Mouse (Mus musculus) heart, embryonic 14.5 days (tissue): Measurements from ENCODE around the gene Vsig10. TPM values are rescaled to one million over a fixed set of nuclear protein-coding genes. Genes with fewer than 3 reads are reported as not detected.

Experiments used
- ATAC-seq: fragments of 200-750 bp; cut with Nextera tagmentation; 2 replicates; pipeline ENCODE4 v1.8.0; 2017; ENCODE audit warnings: low read depth, moderate TSS enrichment; ENCODE audit not compliant: insufficient number of reproducible peaks, insufficient read depth, low FRiP score
- H3K27ac ChIP-seq, 2 experiments: fragments of 200-500 bp in 1 of 2; fragments of 300-500 bp in 1 of 2; sonication (generic) in 1 of 2; replicated peaks in 1 of 2; 2 replicates each; pipeline ENCODE4 v1.5.1; 2012 to 2014; ENCODE audit warnings: low read depth in 2 of 2, low read length in 2 of 2, control low read depth in 1 of 2, mild to moderate bottlenecking in 1 of 2, mixed read lengths in 1 of 2; ENCODE audit not compliant: control insufficient read depth in 1 of 2, insufficient read depth in 1 of 2
- H3K27me3 ChIP-seq: fragments of 300-500 bp; sonication (generic); 2 replicates; pipeline ENCODE4 v1.6.1; 2014; ENCODE audit warnings: mild to moderate bottlenecking, low read length, control low read depth; ENCODE audit not compliant: control insufficient read depth, insufficient read depth
- H3K36me3 ChIP-seq: fragments of 300-500 bp; sonication (generic); 2 replicates; pipeline ENCODE4 v1.6.1; 2014; ENCODE audit warnings: mild to moderate bottlenecking, control low read depth, low read length, mixed read lengths; ENCODE audit not compliant: control insufficient read depth, insufficient read depth
- H3K4me1 ChIP-seq, 2 experiments: fragments of 200-500 bp in 1 of 2; fragments of 300-500 bp in 1 of 2; sonication (generic) in 1 of 2; 2 replicates each; pipeline ENCODE4 v1.6.1; 2012 to 2014; ENCODE audit warnings: low read length in 2 of 2, control low read depth in 1 of 2, mixed read lengths in 1 of 2; ENCODE audit not compliant: control insufficient read depth in 2 of 2, insufficient read depth in 2 of 2
- H3K4me2 ChIP-seq: fragments of 300-500 bp; sonication (generic); 2 replicates; pipeline ENCODE4 v1.6.1; 2014; ENCODE audit warnings: mild to moderate bottlenecking, low read length
- H3K4me3 ChIP-seq, 2 experiments: fragments of 200-500 bp in 1 of 2; fragments of 300-500 bp in 1 of 2; sonication (generic) in 1 of 2; 2 replicates each; pipeline ENCODE4 v1.5.1; 2012 to 2014; ENCODE audit warnings: low read length in 2 of 2, mild to moderate bottlenecking in 2 of 2, control low read depth in 1 of 2, low read depth in 1 of 2, moderate library complexity in 1 of 2; ENCODE audit not compliant: control insufficient read depth in 1 of 2, insufficient read depth in 1 of 2
- H3K9ac ChIP-seq: fragments of 300-500 bp; sonication (generic); 2 replicates; pipeline ENCODE4 v1.6.1; 2014; ENCODE audit warnings: mild to moderate bottlenecking, low read length
- H3K9me3 ChIP-seq: fragments of 300-500 bp; sonication (generic); 2 replicates; pipeline ENCODE4 v1.6.1; 2016; ENCODE audit warnings: low read length, control low read depth; ENCODE audit not compliant: control insufficient read depth
- WGBS: fragments of 180-500 bp; shearing (Covaris S2); extraction: QIAGEN DNeasy Blood & Tissue Kit; methylation state at CpG from one replicate; pipeline ENCODE4 v1.1.7; 2014; 5-methylcytosine and 5-hydroxymethylcytosine counted together
- polyA plus RNA-seq: library from polyadenylated mRNA; unstranded; fragments of >200 nt; fragmentation: Nextera tagmentation; extraction: Ambion mirVana; gene quantifications from 2 replicates; pipeline ENCODE4 v1.2.1, GENCODE M21; 2014

Vsig10 gene
- polyA plus RNA-seq, 1 experiment from 2014 or later, result 6.6 TPM

DNA sequence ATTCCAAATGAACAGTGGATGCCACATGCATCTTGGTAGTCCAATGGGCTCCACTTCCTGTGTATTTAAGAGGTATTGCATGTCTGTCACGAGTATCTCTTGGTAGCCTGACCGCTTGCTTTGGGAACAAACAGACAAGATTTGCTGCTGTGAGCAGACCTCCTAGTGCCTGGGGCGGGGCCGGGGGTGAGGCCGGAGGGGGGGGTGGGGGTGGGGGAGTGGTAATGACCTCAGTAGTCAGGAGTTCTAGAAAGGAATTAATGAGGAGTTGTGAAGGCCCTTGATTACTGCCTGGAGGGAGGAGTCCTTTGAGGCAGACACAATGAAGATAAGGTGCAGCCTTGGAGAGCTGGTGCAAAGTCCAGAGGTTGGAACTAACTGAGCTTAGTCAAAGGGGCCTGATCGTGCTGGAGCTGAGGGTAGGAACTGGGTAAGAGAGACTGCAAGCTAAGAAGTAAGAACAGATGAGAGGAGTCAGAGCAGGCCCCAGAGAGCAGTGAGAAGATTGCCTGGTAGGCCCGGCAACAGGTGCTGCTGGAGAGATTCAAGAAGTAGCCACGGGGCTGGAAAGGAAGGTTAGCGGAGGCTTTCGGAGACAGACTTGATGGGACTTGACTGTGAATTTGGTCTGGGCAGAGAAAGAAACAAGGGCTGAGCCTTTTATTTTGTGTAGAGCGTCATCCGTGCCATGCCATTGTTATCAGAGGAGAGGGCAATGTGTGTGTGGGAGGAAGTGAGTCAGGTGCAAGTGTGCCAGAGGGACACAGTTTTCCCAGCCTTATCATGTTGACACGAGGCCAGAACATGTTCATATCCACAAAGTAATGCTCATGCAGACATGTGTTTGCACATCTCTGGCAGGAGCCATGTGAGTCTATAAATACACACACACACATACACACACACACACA lies 42.0 kb downstream of the Vsig10 start:
- peak overlapping the region; percentile 30; the same call in 1 of the 2 replicates for H3K9ac ChIP-seq
- no peak overlapping the region for H3K4me3 ChIP-seq
- no peaks in the 10 kb centered on the region for H3K27me3 ChIP-seq
- H3K27ac ChIP-seq, result peak overlapping the region; percentile 70 to 90
- 15% methylated on average over 13 of the region's 13 CpGs for WGBS
- no peaks in the 10 kb centered on the region for H3K9me3 ChIP-seq
- no peak for ATAC-seq
- H3K36me3 ChIP-seq, result peaks cover 30% of the 10 kb centered on the region
- peak overlapping the region; percentile 54 for H3K4me2 ChIP-seq
- H3K4me1 ChIP-seq, result peaks cover 40 to 59% of the 10 kb centered on the region in 2 experiments

DNA sequence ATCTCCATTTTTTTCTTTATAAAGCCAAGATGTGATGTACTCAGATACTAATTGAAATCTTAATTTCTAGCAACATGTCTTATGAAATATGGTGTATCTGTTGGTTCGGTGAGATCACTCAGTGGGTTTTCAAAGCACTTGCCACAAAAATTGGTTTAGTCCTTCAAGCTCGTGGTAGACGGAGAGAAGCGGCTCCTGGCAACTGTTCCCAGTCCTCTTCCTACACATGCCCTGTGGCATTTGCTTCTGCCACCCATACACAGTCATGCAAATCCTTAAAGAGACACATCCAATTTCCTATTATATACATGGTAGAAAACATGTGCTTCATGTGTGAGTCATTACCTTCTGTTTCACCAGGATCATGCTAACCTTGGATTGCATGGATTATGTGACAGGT lies 42.7 kb downstream of the Vsig10 start:
- Histone ChIP-seq H3K27me3 (no peaks in the 10 kb centered on the region), H3K4me1 (peaks cover 33 to 52% of the 10 kb centered on the region in 2 experiments), H3K36me3 (peaks cover 37% of the 10 kb centered on the region), H3K4me2 (no peak overlapping the region), H3K9ac (no peak overlapping the region), H3K9me3 (no peaks in the 10 kb centered on the region), H3K27ac (peak overlapping the region in 1 of 2 experiments; percentile 90; a peak in 3 of 4 replicates), H3K4me3 (no peak overlapping the region)
- WGBS, result 75% methylated on average over 4 of the region's 4 CpGs
- ATAC-seq, result no peak

DNA sequence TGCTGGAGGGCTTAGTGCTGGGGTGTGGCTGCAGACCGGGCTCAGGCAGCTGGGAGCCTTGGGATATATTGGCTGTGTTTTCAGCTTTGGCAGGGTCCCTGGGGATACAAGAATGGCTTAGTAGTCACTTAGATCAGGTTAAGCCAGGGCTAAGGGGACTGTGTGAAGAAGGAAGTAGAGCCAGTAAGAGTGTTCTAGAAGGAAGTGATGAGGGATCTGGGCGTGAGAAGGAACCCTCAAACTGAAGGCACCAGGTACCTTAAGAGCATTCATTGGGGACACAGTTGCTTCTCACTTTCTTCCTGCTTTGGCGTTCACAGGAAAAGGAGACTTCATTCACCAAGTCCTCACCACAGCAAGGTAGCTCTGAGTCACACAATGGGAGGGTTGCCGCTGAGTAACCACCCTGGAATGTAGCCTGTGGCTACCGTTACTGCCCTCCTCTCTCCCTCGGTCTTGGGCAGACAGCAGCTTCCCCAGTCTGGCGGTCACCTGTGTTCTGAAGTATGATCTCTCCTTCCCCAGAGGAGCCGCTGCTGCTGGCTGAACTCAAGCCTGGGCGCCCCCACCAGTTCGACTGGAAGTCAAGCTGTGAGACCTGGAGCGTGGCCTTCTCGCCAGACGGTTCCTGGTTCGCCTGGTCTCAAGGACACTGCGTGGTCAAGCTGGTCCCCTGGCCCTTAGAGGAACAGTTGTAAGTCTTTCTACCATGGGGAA lies 44.3 kb downstream of the Vsig10 start:
- 26% methylated on average over 15 of the region's 15 CpGs for whole genome bisulfite sequencing
- no peak for ATAC-seq
- Histone ChIP-seq H3K27ac (peak overlapping the region in 1 of 2 experiments; percentile 53; a peak in 3 of 4 replicates), H3K9me3 (no peaks in the 10 kb centered on the region), H3K4me3 (no peak overlapping the region), H3K9ac (peak overlapping the region; percentile 27; the same call in 1 of the 2 replicates), H3K27me3 (no peaks in the 10 kb centered on the region), H3K4me1 (peaks cover 33 to 51% of the 10 kb centered on the region in 2 experiments), H3K4me2 (peak overlapping the region; percentile 16), H3K36me3 (peaks cover 53% of the 10 kb centered on the region)

DNA sequence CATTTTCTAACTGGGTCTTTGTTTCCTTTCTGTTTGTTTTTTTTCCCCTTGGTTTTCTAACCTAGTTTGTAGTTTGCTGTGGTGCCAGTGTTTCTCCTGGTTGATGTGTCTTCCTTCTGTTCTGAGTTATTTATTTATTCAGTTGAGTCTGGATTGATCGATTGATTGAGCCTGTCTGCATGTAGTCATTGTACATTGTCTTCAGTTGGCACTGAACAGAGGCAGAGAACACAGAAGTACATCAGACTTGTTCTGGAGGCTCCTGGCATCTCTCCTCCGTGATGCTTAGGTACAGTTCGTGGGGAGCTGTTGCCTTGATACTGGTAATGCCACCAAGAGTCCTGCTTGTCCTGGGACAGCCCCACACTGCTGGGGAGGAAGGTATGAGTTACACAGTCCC lies 45.9 kb downstream of the Vsig10 start:
- no peak for ATAC-seq
- Histone ChIP-seq H3K27me3 (no peaks in the 10 kb centered on the region), H3K4me1 (peaks cover 26 to 41% of the 10 kb centered on the region in 2 experiments), H3K27ac (no peak overlapping the region), H3K4me2 (no peak overlapping the region), H3K9me3 (no peaks in the 10 kb centered on the region), H3K9ac (no peak overlapping the region), H3K36me3 (peaks cover 64% of the 10 kb centered on the region), H3K4me3 (no peak overlapping the region)
- WGBS, result 59% methylated on average over 3 of the region's 3 CpGs

DNA sequence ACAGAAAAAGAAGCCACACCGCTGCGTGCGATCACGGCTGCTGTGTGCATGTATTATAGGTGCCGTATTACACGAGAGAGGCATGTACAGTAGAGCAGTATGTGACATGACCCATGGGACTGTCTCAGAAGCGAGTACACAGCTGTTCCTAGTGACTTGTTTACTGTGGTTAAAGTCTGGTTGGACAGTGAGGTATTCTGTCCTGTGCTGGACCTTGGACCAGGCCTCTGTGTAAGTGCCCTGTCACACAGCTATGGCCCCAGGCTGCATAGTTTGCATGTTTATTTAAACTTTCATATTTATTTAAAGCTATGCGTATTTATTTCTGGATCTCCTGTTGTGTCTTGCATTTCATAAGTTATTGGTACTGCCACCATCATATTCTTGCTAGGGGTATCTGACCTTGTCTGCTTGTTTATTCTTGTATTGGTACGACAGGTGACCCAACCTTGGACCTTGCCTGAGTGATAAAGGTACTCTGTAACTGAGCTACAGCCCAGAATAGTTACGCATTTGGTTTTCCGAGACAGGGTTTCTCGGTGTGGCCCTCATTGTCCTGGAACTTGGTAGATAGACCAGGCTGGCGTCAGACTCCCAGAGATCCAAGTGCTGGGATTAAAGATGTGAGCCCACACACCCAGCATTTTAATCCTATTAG lies 47.1 kb downstream of the Vsig10 start:
- no peak overlapping the region for H3K4me3 ChIP-seq
- H3K9ac ChIP-seq, result no peak overlapping the region
- H3K36me3 ChIP-seq, result peaks cover 76% of the 10 kb centered on the region
- no peaks in the 10 kb centered on the region for H3K27me3 ChIP-seq
- peaks cover 18 to 29% of the 10 kb centered on the region in 2 experiments for H3K4me1 ChIP-seq
- H3K9me3 ChIP-seq, result no peaks in the 10 kb centered on the region
- ATAC-seq, result no peak
- WGBS, result 83% methylated on average over 13 of the region's 13 CpGs
- no peak overlapping the region for H3K27ac ChIP-seq
- no peak overlapping the region for H3K4me2 ChIP-seq

DNA sequence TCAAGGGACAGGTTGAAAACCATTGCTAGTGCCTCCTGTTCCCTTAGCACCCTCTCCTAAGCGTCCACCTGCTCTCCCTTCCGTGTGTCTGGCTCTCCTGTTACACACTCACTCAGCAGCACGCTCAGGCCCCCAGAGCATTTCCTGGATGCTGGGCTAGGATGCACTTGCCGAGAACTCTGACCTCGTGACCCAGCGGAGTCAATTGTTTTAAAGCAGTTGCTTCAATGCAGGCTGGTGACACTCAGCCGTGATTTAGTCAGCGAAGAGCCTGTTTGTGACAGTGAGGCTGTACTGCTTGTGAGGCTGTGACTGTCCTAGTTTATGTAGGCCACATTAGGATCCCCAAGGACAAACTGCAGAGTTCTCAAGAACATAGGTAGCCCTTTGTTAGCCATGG lies 48.3 kb downstream of the Vsig10 start:
- peaks cover 13 to 17% of the 10 kb centered on the region in 2 experiments for H3K4me1 ChIP-seq
- H3K4me3 ChIP-seq, result no peak overlapping the region
- H3K4me2 ChIP-seq, result no peak overlapping the region
- no peaks in the 10 kb centered on the region for H3K9me3 ChIP-seq
- no peak overlapping the region for H3K27ac ChIP-seq
- peaks cover 88% of the 10 kb centered on the region for H3K36me3 ChIP-seq
- 63% methylated on average over 8 of the region's 8 CpGs for WGBS
- H3K27me3 ChIP-seq, result no peaks in the 10 kb centered on the region
- no peak overlapping the region for H3K9ac ChIP-seq
- no peak for ATAC-seq

DNA sequence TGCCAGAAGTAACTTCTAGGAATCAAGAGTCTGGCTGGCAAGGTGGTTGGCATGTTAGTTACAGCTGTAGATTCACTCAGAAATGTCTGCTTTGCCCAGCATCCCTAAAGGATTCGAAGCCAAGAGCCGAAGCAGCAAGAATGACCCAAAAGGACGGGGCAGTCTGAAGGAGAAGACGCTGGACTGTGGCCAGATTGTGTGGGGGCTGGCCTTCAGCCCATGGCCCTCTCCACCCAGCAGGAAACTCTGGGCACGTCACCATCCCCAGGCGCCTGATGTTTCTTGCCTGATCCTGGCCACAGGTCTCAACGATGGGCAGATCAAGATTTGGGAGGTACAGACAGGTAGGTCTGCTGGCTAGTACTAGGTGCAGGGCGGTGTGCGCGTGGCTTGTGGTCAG lies 51.7 kb downstream of the Vsig10 start:
- Histone ChIP-seq H3K4me1 (no peaks in the 10 kb centered on the region), H3K4me3 (no peak overlapping the region), H3K9ac (no peak overlapping the region), H3K27me3 (no peaks in the 10 kb centered on the region), H3K9me3 (no peaks in the 10 kb centered on the region), H3K36me3 (peaks cover 99% of the 10 kb centered on the region), H3K27ac (no peak overlapping the region), H3K4me2 (no peak overlapping the region)
- 84% methylated on average over 10 of the region's 10 CpGs for whole genome bisulfite sequencing
- ATAC-seq, result no peak
